Mouse (Mus musculus) heart, adult 2 months (tissue): ENCODE results near the gene Madd. TPM values are rescaled to one million over a fixed set of nuclear protein-coding genes. Genes with fewer than 3 reads are reported as not detected.
A peak's percentile ranks its signal among the peaks of the same experiment; 100 is the strongest.

ENCODE experiments used
- DNase-seq, 2 experiments: peaks; one replicate each; pipeline ENCODE4 v3.0.0; 2021
- H3K27ac ChIP-seq: fragments of 200-600 bp; 2 replicates; pipeline ENCODE4 v1.8.1; 2022
- H3K27me3 ChIP-seq: fragments of 200-500 bp; 2 replicates; pipeline ENCODE4 v1.6.1; 2012; ENCODE audit warnings: mild to moderate bottlenecking, low read length, inconsistent platforms, mixed read lengths; ENCODE audit not compliant: control insufficient read depth, insufficient read depth
- H3K36me3 ChIP-seq: fragments of 200-500 bp; 2 replicates; pipeline ENCODE4 v1.6.1; 2012; ENCODE audit warnings: low read length, inconsistent platforms; ENCODE audit not compliant: control insufficient read depth, insufficient read depth
- H3K4me1 ChIP-seq: fragments of 200-500 bp; 2 replicates; pipeline ENCODE4 v1.6.1; 2011; ENCODE audit warnings: low read length; ENCODE audit not compliant: control insufficient read depth, insufficient read depth
- H3K4me3 ChIP-seq: fragments of 200-600 bp; 2 replicates; pipeline ENCODE4 v1.8.1; 2022
- H3K79me2 ChIP-seq: fragments of 200-500 bp; replicated peaks from 2 replicates; pipeline ENCODE4 v1.6.1; 2012; ENCODE audit warnings: mild to moderate bottlenecking, inconsistent platforms, low read length, moderate library complexity, mixed read lengths; ENCODE audit not compliant: control insufficient read depth, insufficient read depth
- H3K9ac ChIP-seq: fragments of 200-500 bp; 2 replicates; pipeline ENCODE4 v1.6.1; 2012; ENCODE audit warnings: low read depth, mild to moderate bottlenecking, control low read depth, inconsistent platforms, low read length, mixed read lengths
- CTCF ChIP-seq: fragments of 200-600 bp; IDR thresholded peaks from 2 replicates; pipeline ENCODE4 v1.8.1; 2022; ENCODE audit warnings: antibody characterized with exemption, mild to moderate bottlenecking, moderate library complexity
- EP300 ChIP-seq: fragments of 200-500 bp; IDR thresholded peaks from 2 replicates; pipeline ENCODE4 v1.6.1; 2011; ENCODE audit warnings: low read depth, low read length, control low read depth; ENCODE audit not compliant: insufficient read depth
- POLR2A ChIP-seq: fragments of 200-500 bp; IDR thresholded peaks from 2 replicates; pipeline ENCODE4 v1.6.1; 2011; ENCODE audit warnings: mild to moderate bottlenecking, low read depth, low read length, control low read depth; ENCODE audit not compliant: insufficient read depth
- WGBS: fragments of 180-500 bp; shearing (Covaris S2); methylation state at CpG from one replicate; pipeline ENCODE4 v1.1.7; 2018; 5-methylcytosine and 5-hydroxymethylcytosine counted together
- intact Hi-C: fragments of 180-260 bp; cut with DNase I; formaldehyde crosslinking; loops from one replicate; pipeline ENCODE4 v1.15.1; 2025
- polyA plus RNA-seq: library from polyadenylated mRNA; depleted of rRNA; stranded (reverse); fragments of >200 nt; gene quantifications from 2 replicates; pipeline ENCODE4 v1.2.3, GENCODE M21; 2012
- total RNA-seq, 2 experiments: library from RNA; stranded (reverse); gene quantifications; 2 replicates each; pipeline ENCODE4 v1.2.3; 2021

The Madd gene
- total and polyA plus RNA-seq, 3 experiments, result 4.7 to 8.5 (median 6.1) TPM

DNA sequence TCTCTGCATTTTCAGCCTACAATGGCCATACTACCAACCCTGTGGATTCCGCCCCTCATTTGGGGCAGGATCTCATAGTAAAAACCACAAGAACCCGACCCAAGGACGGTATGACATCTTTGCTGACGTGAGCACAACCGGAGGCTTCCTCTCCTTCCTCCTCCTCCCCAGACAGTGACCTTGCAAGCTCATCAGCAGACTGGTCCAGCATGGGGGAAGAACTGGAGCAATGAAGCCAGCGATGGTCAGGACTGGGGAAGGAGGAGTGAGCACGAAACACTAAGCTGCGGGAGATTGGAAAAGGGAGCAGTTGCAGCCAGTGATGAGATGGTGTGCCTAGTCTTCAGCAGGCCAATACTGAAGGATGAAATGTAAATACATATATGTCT is 1.6 kb downstream of the Madd start:
- WGBS, result 18% methylated on average over 8 of the region's 8 CpGs
- no peaks in the 10 kb centered on the region for H3K79me2 ChIP-seq
- peaks cover 7% of the 10 kb centered on the region for H3K4me1 ChIP-seq
- H3K4me3 ChIP-seq, result peak overlapping the region; percentile 78
- H3K36me3 ChIP-seq, result no peaks in the 10 kb centered on the region
- intact Hi-C loops, result no loop called here
- no peak for TF ChIP-seq EP300
- no peak for TF ChIP-seq CTCF
- TF ChIP-seq POLR2A, result no peak
- H3K9ac ChIP-seq, result 0 out of 2 replicates have a peak overlapping the region, but pooled peaks have one; percentile 39
- H3K27ac ChIP-seq, result no peak overlapping the region
- no peaks in the 10 kb centered on the region for H3K27me3 ChIP-seq
- DNase-seq, result peak in 1 of 2 experiments; percentile 20

DNA sequence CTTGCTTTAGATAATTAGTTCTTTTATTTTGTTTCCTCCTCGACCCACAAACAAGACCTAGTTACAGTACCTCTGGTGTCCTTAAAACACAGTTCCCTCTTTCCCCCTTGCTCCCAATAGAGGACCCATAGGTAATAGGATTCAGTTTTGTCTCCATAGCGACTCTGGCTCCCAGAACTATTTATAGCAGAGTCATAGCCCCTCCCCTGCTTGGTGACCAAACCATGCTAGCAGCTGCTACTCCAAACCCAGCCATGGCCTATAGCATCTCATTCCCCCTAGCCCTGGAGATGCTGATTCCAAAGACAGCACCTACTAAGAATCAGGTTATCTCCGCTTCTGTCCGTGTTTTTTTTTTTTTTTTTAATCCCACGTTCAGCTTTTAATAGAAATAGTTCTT is 2.9 kb downstream of the Madd start:
- no peak overlapping the region for H3K27ac ChIP-seq
- intact Hi-C loops, result no loop called here
- WGBS, result 67% methylated on average over 5 of the region's 5 CpGs
- no peaks in the 10 kb centered on the region for H3K27me3 ChIP-seq
- H3K4me3 ChIP-seq, result no peak overlapping the region
- no peaks in the 10 kb centered on the region for H3K36me3 ChIP-seq
- H3K79me2 ChIP-seq, result no peaks in the 10 kb centered on the region
- no peak overlapping the region for H3K9ac ChIP-seq
- TF ChIP-seq POLR2A (no peak), EP300 (no peak), CTCF (no peak)
- peaks cover 7% of the 10 kb centered on the region for H3K4me1 ChIP-seq
- no peak for DNase-seq

DNA sequence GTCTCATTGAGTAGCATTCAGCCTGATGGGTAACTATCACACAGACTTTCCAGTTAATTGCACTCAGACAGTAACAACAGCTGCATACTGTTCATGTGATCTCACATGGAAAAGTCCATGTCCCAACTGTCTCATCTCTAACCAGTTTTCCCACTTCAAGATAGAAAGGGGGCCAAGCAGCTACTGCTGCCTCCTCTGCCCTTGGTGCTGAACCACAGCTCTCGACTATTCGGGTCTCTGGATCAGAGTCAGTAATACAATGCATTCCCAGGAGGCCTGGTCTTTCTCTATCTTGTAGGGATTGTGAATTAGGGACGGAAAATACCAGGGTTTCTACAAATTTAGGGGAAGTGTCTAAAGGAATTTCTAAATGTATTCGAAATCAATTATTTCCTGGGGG is 3.8 kb downstream of the Madd start:
- Histone ChIP-seq H3K27ac (no peak overlapping the region), H3K79me2 (no peaks in the 10 kb centered on the region), H3K9ac (no peak overlapping the region), H3K4me1 (peaks cover 7% of the 10 kb centered on the region), H3K36me3 (no peaks in the 10 kb centered on the region), H3K4me3 (no peak overlapping the region), H3K27me3 (no peaks in the 10 kb centered on the region)
- WGBS, result 33% methylated on average over 4 of the region's 4 CpGs
- DNase-seq, result no peak
- no peak for TF ChIP-seq EP300
- no peak for TF ChIP-seq POLR2A
- no peak for TF ChIP-seq CTCF
- intact Hi-C loops, result no loop called here

DNA sequence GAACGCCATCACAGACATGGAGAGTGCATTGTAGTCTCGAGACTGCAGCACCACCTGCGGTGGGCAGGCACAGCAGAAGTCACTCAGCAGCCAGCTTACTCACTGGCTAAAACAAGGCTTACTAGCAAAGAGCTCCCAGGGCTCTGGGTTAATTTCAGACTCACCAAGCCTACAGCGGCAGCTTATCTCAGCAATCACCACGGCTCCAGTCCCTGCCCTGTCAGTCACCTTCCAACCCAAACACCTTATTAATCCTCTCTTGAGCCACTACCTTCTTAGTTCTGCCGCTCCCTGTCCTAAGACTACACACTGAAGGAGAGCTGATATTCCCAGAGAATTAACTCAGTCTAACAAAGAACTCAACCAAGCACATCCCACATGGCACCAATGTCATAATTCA is 7.4 kb downstream of the Madd start:
- no peak for DNase-seq
- Histone ChIP-seq H3K4me3 (no peak overlapping the region), H3K27ac (no peak overlapping the region), H3K4me1 (no peaks in the 10 kb centered on the region), H3K79me2 (no peaks in the 10 kb centered on the region), H3K9ac (no peak overlapping the region), H3K27me3 (no peaks in the 10 kb centered on the region), H3K36me3 (no peaks in the 10 kb centered on the region)
- WGBS, result 76% methylated on average over 6 of the region's 6 CpGs
- intact Hi-C loops, result no loop called here
- no peak for TF ChIP-seq CTCF
- TF ChIP-seq POLR2A, result no peak
- no peak for TF ChIP-seq EP300

DNA sequence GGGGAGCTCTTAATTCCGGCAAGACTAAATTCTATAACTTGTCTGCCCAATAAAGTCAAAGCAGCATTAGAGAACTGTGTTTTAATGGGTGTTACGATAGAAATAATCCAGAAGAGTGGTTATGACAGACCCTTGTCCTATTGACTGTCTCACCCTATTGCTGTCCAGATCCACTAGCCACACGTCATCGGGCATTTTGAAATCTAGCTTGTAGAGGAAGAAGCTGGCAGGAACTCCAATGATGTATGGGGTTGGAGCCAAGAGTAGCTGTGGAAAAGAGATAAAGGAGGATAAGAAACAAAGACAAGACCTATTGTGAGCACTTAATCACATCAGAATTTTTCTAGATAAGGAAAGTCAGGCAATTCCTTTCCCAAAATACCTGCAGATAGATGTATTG is 8.1 kb downstream of the Madd start:
- intact Hi-C loops, result no loop called here
- no peak for TF ChIP-seq CTCF
- no peak for TF ChIP-seq POLR2A
- TF ChIP-seq EP300, result no peak
- Histone ChIP-seq H3K36me3 (no peaks in the 10 kb centered on the region), H3K4me3 (no peak overlapping the region), H3K9ac (no peak overlapping the region), H3K27me3 (no peaks in the 10 kb centered on the region), H3K79me2 (no peaks in the 10 kb centered on the region), H3K4me1 (no peaks in the 10 kb centered on the region), H3K27ac (no peak overlapping the region)
- no peak for DNase-seq
- WGBS, result 53% methylated on average over 4 of the region's 4 CpGs

DNA sequence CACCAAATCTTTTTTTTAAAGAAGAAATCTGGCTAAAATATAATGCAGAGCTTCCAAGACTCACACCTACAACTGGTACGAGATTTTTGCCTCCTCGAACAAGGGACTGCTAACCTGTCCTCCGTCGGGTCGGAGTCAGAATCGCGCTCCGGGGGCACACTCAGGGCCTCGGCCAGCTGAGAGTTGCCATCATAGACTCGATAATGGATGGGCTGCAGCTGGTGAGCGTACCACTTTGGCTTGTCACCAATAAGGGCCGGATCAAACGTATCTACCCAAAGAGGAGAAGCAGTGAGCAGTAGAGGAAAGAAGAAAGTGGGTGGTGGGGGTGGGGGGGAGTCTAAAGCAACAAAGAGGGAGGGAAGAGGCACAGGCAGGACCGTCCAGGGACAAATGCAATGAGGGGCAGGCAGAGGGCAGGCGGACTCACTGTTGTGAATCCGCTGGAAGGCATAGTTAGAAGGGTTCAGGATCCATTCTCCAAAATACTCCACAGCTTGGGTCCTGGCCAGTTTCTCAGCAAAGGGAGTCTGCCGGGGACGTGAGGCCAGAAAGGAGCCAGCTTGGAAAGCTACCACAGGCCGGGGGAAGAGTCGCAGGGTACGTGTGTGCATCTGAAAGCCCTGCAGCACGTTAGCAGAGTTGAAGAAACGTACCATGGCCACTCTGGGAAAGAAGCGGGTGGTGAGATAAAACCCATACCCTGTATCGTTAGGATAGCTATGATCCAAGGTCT is 13.9 kb downstream of the Madd start:
- H3K4me3 ChIP-seq, result no peak overlapping the region
- no peak overlapping the region for H3K9ac ChIP-seq
- H3K27ac ChIP-seq, result no peak overlapping the region
- no peaks in the 10 kb centered on the region for H3K79me2 ChIP-seq
- intact Hi-C loops, result no loop called here
- H3K36me3 ChIP-seq, result no peaks in the 10 kb centered on the region
- DNase-seq, result no peak
- H3K27me3 ChIP-seq, result no peaks in the 10 kb centered on the region
- no peak for TF ChIP-seq POLR2A
- TF ChIP-seq CTCF, result no peak
- TF ChIP-seq EP300, result no peak
- 80% methylated on average over 25 of the region's 25 CpGs for WGBS
- no peaks in the 10 kb centered on the region for H3K4me1 ChIP-seq
